Mouse (Mus musculus) thymus, adult 2 months (tissue): ENCODE measurements around the gene Il10ra.

Source experiments
- CTCF ChIP-seq: fragments of 200-500 bp; IDR thresholded peaks from 2 replicates; pipeline ENCODE4 v1.5.1; 2012; ENCODE audit warnings: mild to moderate bottlenecking, control low read depth, low read length, moderate library complexity, borderline replicate concordance; ENCODE audit not compliant: control insufficient read depth, poor library complexity, insufficient read depth; ENCODE audit errors: extremely low read depth
- POLR2A ChIP-seq: fragments of 200-500 bp; IDR thresholded peaks from 2 replicates; pipeline ENCODE4 v1.6.1; 2012; ENCODE audit warnings: mild to moderate bottlenecking, low read length, control low read depth, moderate library complexity; ENCODE audit not compliant: control insufficient read depth, poor library complexity, insufficient read depth; ENCODE audit errors: extremely low read depth

- TF ChIP-seq POLR2A, result no peak
- TF ChIP-seq CTCF, result no peak
These were observed 53.3 kb downstream of the Il10ra start for GRCm38 (mm10) chr9:45215526-45216179.
